Comparison of ENCODE assay signal across 26 mouse cellular contexts in the genomic region with DNA sequence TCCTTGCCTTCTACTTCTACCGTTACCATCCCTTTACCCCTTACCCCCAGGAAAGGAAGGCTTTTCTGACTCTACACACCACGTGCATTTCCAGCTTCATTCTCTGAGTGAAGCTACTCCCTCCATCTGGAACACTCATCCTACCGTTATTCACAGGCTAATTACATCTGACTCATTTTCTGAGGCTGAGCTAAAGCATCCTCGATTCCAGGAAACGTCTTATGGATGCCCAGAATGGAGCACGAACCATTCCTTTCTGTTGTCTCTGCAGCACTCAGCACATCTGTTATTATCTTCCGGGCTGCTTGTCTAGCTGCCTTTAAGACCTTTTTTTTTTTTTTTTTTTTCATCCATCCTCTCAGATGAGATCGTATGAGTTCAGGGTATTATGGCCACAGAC.
DNase-seq lines count a peak whose midpoint lies in the region; ATAC-seq and TF ChIP-seq lines count a peak whose summit lies in the region.
"Had no signal": no experiment of that assay in that cellular context is flagged by ENCODE, and none has a peak within 500 bp of the region (broad histone marks: within the 10 kb centered on the region; RNA-seq: fewer than 3 reads in every experiment).

No protein-coding gene starts in this region.

- no peak for TF ChIP-seq CTCF in olfactory bulb, adult 2 months (IDR thresholded peaks at IDR 0.05; ENCODE audit: insufficient read depth, low read depth, low read length)

- no peaks in the 10 kb centered on the region for H3K27me3 ChIP-seq in megakaryocyte, embryonic 14.5 days (replicated peaks)
- H3K27me3 ChIP-seq: CH12.LX; heart, embryonic 12.5 days; heart, embryonic 15.5 days had no signal

- 31% methylated on average over 8 of the region's 8 CpGs for WGBS in olfactory bulb, adult 2 months

- peak overlapping the region; percentile 14 for H3K4me3 ChIP-seq in megakaryocyte, embryonic 14.5 days (replicated peaks)
- no peak overlapping the region for H3K4me3 ChIP-seq in olfactory bulb, adult 2 months (ENCODE audit: insufficient read depth, low read depth, low read length)
- H3K4me3 ChIP-seq: heart, embryonic 12.5 days; heart, embryonic 15.5 days; hindbrain, embryonic 10.5 days had no signal

- no peak for ATAC-seq in megakaryocyte, adult 5-6 weeks (ENCODE audit: poor library complexity, severe bottlenecking)
- ATAC-seq: forebrain, embryonic 14.5 days; forebrain, postnatal 0 days; hindbrain, postnatal 0 days; inflammation-experienced regulatory T-cells, adult 6 months; intestine, embryonic 16.5 days had no signal

- TF ChIP-seq POLR2A in olfactory bulb, adult 2 months (IDR thresholded peaks at IDR 0.05; ENCODE audit: insufficient read depth, low read depth, low read length), result no peak

- peak; percentile 68 for DNase-seq in NIH3T3 (ENCODE audit: low read depth)
- no peak for DNase-seq in adrenal gland, postnatal 14 days
- DNase-seq in layer of hippocampus, adult 9-11 months, result no peak
- DNase-seq: adrenal gland, adult 2 months; adrenal gland, postnatal 25 days; cerebellum, adult 18-20 months; cerebellum, adult 9-10 months; cerebellum, postnatal 14 days; forebrain, postnatal 0 days; gastrocnemius, postnatal 10 days; gastrocnemius, postnatal 36 days; heart, postnatal 10 days; heart, postnatal 36 days had no signal

- no peaks in the 10 kb centered on the region for H3K36me3 ChIP-seq in megakaryocyte, embryonic 14.5 days (replicated peaks; ENCODE audit: low read length)
- H3K36me3 ChIP-seq: G1E; heart, embryonic 12.5 days; heart, embryonic 15.5 days; hindbrain, embryonic 10.5 days had no signal

- H3K27ac ChIP-seq in olfactory bulb, adult 2 months (ENCODE audit: insufficient read depth, low read depth, low read length), result peak overlapping the region; percentile 51; the same call in 1 of the 2 replicates
- H3K27ac ChIP-seq: heart, embryonic 15.5 days; hindbrain, embryonic 10.5 days; hindbrain, embryonic 14.5 days; hindbrain, postnatal 0 days had no signal

- H3K9me3 ChIP-seq in megakaryocyte, embryonic 14.5 days, result peaks cover 10% of the 10 kb centered on the region
- H3K9me3 ChIP-seq: heart, embryonic 12.5 days; heart, embryonic 15.5 days; hindbrain, embryonic 10.5 days had no signal

- H3K4me1 ChIP-seq in megakaryocyte, embryonic 14.5 days, result no peaks in the 10 kb centered on the region
- no peaks in the 10 kb centered on the region for H3K4me1 ChIP-seq in olfactory bulb, adult 2 months (ENCODE audit: control insufficient read depth, insufficient read depth, low read length)
- H3K4me1 ChIP-seq: heart, embryonic 12.5 days; heart, embryonic 15.5 days had no signal
